Mouse (Mus musculus) myocyte (in vitro differentiated cells): ENCODE data around the gene Uba5. TPM values are rescaled to one million over a fixed set of nuclear protein-coding genes. Genes with fewer than 3 reads are reported as not detected.

Experiments used
- H3K27me3 ChIP-seq: one replicate; pipeline ENCODE4 v1.6.1; 2011; ENCODE audit not compliant: control insufficient read depth, insufficient read depth, insufficient read length
- H3K36me3 ChIP-seq: one replicate; pipeline ENCODE4 v1.6.1; 2011; ENCODE audit not compliant: control insufficient read depth, insufficient read depth
- H3K4me2 ChIP-seq: one replicate; pipeline ENCODE4 v1.6.1; 2011; ENCODE audit warnings: low read depth, control low read depth
- H3K4me3 ChIP-seq: one replicate; pipeline ENCODE4 v1.5.1; 2011; ENCODE audit warnings: mild to moderate bottlenecking, control low read depth, moderate library complexity
- H3K79me2 ChIP-seq: one replicate; pipeline ENCODE4 v1.6.1; 2011; ENCODE audit not compliant: control insufficient read depth, insufficient read depth
- H3ac ChIP-seq: one replicate; pipeline ENCODE4 v1.6.1; 2011; ENCODE audit not compliant: control insufficient read depth, insufficient read length
- CEBPB ChIP-seq: IDR thresholded peaks from 2 replicates; pipeline ENCODE4 v1.6.1; 2011; ENCODE audit warnings: mild to moderate bottlenecking, moderate library complexity; ENCODE audit not compliant: poor library complexity, insufficient read depth, severe bottlenecking
- E2F4 ChIP-seq: IDR thresholded peaks from one replicate; pipeline ENCODE4 v1.6.1; 2011; ENCODE audit warnings: mild to moderate bottlenecking, control low read depth, moderate library complexity; ENCODE audit not compliant: insufficient read depth
- MAX ChIP-seq: IDR thresholded peaks from one replicate; pipeline ENCODE4 v1.6.1; 2011; ENCODE audit warnings: low read depth, mild to moderate bottlenecking, control low read depth
- MYOD1 ChIP-seq, 3 experiments: IDR thresholded peaks; one replicate each; pipeline ENCODE4 v1.6.1; 2011; ENCODE audit warnings: control low read depth in 2 of 3, low read depth in 2 of 3, mild to moderate bottlenecking in 2 of 3, moderate library complexity in 1 of 3; ENCODE audit not compliant: insufficient read length in 2 of 3, control insufficient read depth in 1 of 3
- MYOG ChIP-seq, 3 experiments: IDR thresholded peaks; one replicate each; pipeline ENCODE4 v1.6.1; 2011; ENCODE audit warnings: control low read depth in 2 of 3, low read depth in 2 of 3, mild to moderate bottlenecking in 2 of 3; ENCODE audit not compliant: insufficient read length in 2 of 3, control insufficient read depth in 1 of 3, insufficient read depth in 1 of 3
- POLR2A ChIP-seq: IDR thresholded peaks from one replicate; pipeline ENCODE4 v1.6.1; 2011; ENCODE audit warnings: low read depth, mild to moderate bottlenecking, control low read depth, moderate library complexity; ENCODE audit not compliant: insufficient read length
- POLR2AphosphoS2 ChIP-seq: IDR thresholded peaks from one replicate; pipeline ENCODE4 v1.6.1; 2011; ENCODE audit warnings: low read depth, control low read depth; ENCODE audit not compliant: insufficient read length
- REST ChIP-seq: IDR thresholded peaks from one replicate; pipeline ENCODE4 v1.6.1; 2011; ENCODE audit warnings: mild to moderate bottlenecking, control low read depth, moderate library complexity; ENCODE audit not compliant: insufficient read depth, insufficient read length
- SRF ChIP-seq: IDR thresholded peaks from one replicate; pipeline ENCODE4 v1.6.1; 2011; ENCODE audit warnings: low read depth; ENCODE audit not compliant: control insufficient read depth, insufficient read length
- TCF12 ChIP-seq: IDR thresholded peaks from one replicate; pipeline ENCODE4 v1.6.1; 2011; ENCODE audit warnings: mild to moderate bottlenecking, control low read depth; ENCODE audit not compliant: poor library complexity, insufficient read depth, severe bottlenecking
- TCF3 ChIP-seq: IDR thresholded peaks from one replicate; pipeline ENCODE4 v1.6.1; 2011; ENCODE audit warnings: low read depth, control low read depth; ENCODE audit not compliant: insufficient read length
- USF1 ChIP-seq: IDR thresholded peaks from one replicate; pipeline ENCODE4 v1.6.1; 2011; ENCODE audit warnings: low read depth, mild to moderate bottlenecking, control low read depth, moderate library complexity
- polyA plus RNA-seq: library from polyadenylated mRNA; unstranded; fragments of >200 nt; fragmentation: generic; extraction: Trizol; gene quantifications from one replicate; pipeline ENCODE4 v1.2.1, GENCODE M21; 2012; ENCODE audit warnings: missing spikeins

Uba5 gene
- polyA plus RNA-seq, 1 experiment, result 20.5 TPM

GRCm38 (mm10) chr9:104043676-104044075 lies 19.3 kb downstream of the Uba5 start:
- Histone ChIP-seq H3ac (no peak overlapping the region), H3K27me3 (no peaks in the 10 kb centered on the region), H3K79me2 (no peaks in the 10 kb centered on the region), H3K36me3 (peaks cover 8% of the 10 kb centered on the region), H3K4me3 (no peak overlapping the region), H3K4me2 (no peak overlapping the region)
- no peak for TF ChIP-seq REST
- no peak for TF ChIP-seq POLR2AphosphoS2
- TF ChIP-seq MAX, result no peak
- TF ChIP-seq SRF, result no peak

DNA sequence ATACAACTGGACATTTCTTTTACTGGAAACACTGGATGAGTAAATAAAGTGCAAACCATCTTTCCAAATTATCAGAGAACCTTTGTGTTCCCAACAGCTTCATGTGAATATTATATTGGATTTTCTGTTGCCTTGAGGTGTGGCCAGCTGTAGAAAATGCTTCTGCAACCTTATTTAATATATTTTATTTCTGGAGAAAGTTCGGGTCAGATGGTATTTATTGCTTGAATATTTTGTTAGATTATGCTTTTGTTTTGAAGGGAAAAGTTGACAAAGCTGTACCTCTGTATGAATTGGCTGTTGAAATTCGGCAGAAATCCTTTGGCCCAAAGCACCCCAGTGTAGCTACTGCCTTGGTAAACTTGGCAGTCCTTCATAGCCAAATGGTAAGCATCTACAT lies 22.6 kb downstream of the Uba5 start, which contains the start of gene Gm28305:
TSS of gene Gm28305 (plus strand) at position 301 of the 400 bp plus-strand sequence.
- Histone ChIP-seq H3K27me3 (no peaks in the 10 kb centered on the region), H3K4me3 (no peak within 1 kb of the TSS), H3K79me2 (no peaks in the 10 kb centered on the region), H3K36me3 (no peaks in the 10 kb centered on the region), H3K4me2 (no peak within 1 kb of the TSS), H3ac (no peak within 1 kb of the TSS)
- TF ChIP-seq TCF12 (no peak), CEBPB (no peak), MYOD1 (IDR thresholded peaks at IDR 0.05; ENCODE audit: control insufficient read depth in 1 of 3, insufficient read length in 2 of 3, low read depth in 2 of 3) (no peak), REST (no peak)

GRCm38 (mm10) chr9:104039742-104040141 lies 23.2 kb downstream of the Uba5 start:
- H3K4me3 ChIP-seq, result no peak overlapping the region
- no peaks in the 10 kb centered on the region for H3K36me3 ChIP-seq
- H3K79me2 ChIP-seq, result no peaks in the 10 kb centered on the region
- TF ChIP-seq USF1 (no peak), E2F4 (no peak), MYOG (IDR thresholded peaks at IDR 0.05; ENCODE audit: control insufficient read depth in 1 of 3, insufficient read depth in 1 of 3, insufficient read length in 2 of 3, low read depth in 2 of 3) (no peak), TCF3 (no peak), REST (no peak), POLR2A (no peak), TCF12 (no peak), SRF (no peak), POLR2AphosphoS2 (no peak), MAX (no peak), MYOD1 (IDR thresholded peaks at IDR 0.05; ENCODE audit: control insufficient read depth in 1 of 3, insufficient read length in 2 of 3, low read depth in 2 of 3) (no peak), CEBPB (no peak)
- no peak overlapping the region for H3ac ChIP-seq
- no peaks in the 10 kb centered on the region for H3K27me3 ChIP-seq
- H3K4me2 ChIP-seq, result no peak overlapping the region

- H3K4me2 ChIP-seq, result no peak overlapping the region
- no peaks in the 10 kb centered on the region for H3K36me3 ChIP-seq
- no peak overlapping the region for H3K4me3 ChIP-seq
- TF ChIP-seq MAX (no peak), CEBPB (no peak), MYOG (IDR thresholded peaks at IDR 0.05; ENCODE audit: control insufficient read depth in 1 of 3, insufficient read depth in 1 of 3, insufficient read length in 2 of 3, low read depth in 2 of 3) (no peak), MYOD1 (IDR thresholded peaks at IDR 0.05; ENCODE audit: control insufficient read depth in 1 of 3, insufficient read length in 2 of 3, low read depth in 2 of 3) (no peak), SRF (no peak), REST (no peak), POLR2A (no peak), USF1 (no peak), POLR2AphosphoS2 (no peak), TCF3 (no peak), E2F4 (no peak), TCF12 (no peak)
- no peaks in the 10 kb centered on the region for H3K79me2 ChIP-seq
- H3K27me3 ChIP-seq, result no peaks in the 10 kb centered on the region
- H3ac ChIP-seq, result no peak overlapping the region
These were observed 23.8 kb downstream of the Uba5 start for GRCm38 (mm10) chr9:104039031-104039695.

DNA sequence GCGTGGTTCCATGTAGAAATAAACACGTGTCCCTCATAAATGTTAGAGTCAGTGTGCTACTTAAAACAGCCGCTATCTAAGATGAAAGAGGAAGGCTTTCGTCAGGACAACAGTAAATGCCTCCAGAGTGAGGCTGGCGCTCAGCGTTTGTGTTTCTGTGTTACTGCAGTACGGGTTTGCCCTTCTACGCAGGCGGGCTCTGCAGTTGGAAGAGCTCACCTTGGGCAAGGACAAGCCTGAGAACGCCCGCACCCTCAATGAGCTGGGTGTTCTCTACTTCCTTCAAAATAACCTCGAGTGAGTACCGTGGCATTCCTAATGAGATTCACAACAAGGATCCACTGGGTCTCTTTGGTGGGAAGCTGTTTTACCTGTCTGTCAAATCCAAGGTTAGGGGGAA lies 24.7 kb downstream of the Uba5 start:
- H3K79me2 ChIP-seq, result no peaks in the 10 kb centered on the region
- TF ChIP-seq MAX, result no peak
- no peak for TF ChIP-seq POLR2A
- TF ChIP-seq REST, result no peak
- no peak for TF ChIP-seq POLR2AphosphoS2
- TF ChIP-seq SRF, result no peak
- TF ChIP-seq E2F4, result no peak
- no peak for TF ChIP-seq CEBPB
- TF ChIP-seq TCF12, result no peak
- TF ChIP-seq MYOG (IDR thresholded peaks at IDR 0.05; ENCODE audit: control insufficient read depth in 1 of 3, insufficient read depth in 1 of 3, insufficient read length in 2 of 3, low read depth in 2 of 3), result no peak
- no peak for TF ChIP-seq TCF3
- no peak overlapping the region for H3ac ChIP-seq
- no peak overlapping the region for H3K4me2 ChIP-seq
- H3K4me3 ChIP-seq, result no peak overlapping the region
- H3K36me3 ChIP-seq, result no peaks in the 10 kb centered on the region
- H3K27me3 ChIP-seq, result no peaks in the 10 kb centered on the region
